Mouse (Mus musculus) G1E (cell line): ENCODE results near the gene Sparcl1. TPM values are rescaled to one million over a fixed set of nuclear protein-coding genes. Genes with fewer than 3 reads are reported as not detected.

ENCODE experiments used
- ATAC-seq: 2 replicates; pipeline ENCODE4 v1.8.0; 2016; ENCODE audit warnings: mild to moderate bottlenecking; ENCODE audit not compliant: insufficient number of reproducible peaks, poor library complexity, low FRiP score, severe bottlenecking; ENCODE audit errors: extremely low read depth
- DNase-seq: peaks from one replicate; pipeline ENCODE4 v3.0.0; 2012; ENCODE audit warnings: low spot score
- H3K27me3 ChIP-seq: 2 replicates; pipeline ENCODE4 v1.6.1; 2012; ENCODE audit warnings: mild to moderate bottlenecking, low read length, inconsistent platforms; ENCODE audit not compliant: insufficient read depth
- H3K36me3 ChIP-seq: replicated peaks from 2 replicates; pipeline ENCODE3; 2012; ENCODE audit warnings: mild to moderate bottlenecking, inconsistent platforms
- H3K4me1 ChIP-seq: 2 replicates; pipeline ENCODE4 v1.6.1; 2012; ENCODE audit warnings: low read depth, low read length, inconsistent platforms, mixed read lengths; ENCODE audit not compliant: insufficient read depth
- H3K4me3 ChIP-seq: 2 replicates; pipeline ENCODE4 v1.5.1; 2012; ENCODE audit warnings: low read depth, mild to moderate bottlenecking, inconsistent platforms, low read length, moderate library complexity, mixed read lengths
- H3K9me3 ChIP-seq: replicated peaks from 2 replicates; pipeline ENCODE4 v1.6.1; 2012; ENCODE audit warnings: inconsistent platforms
- CTCF ChIP-seq: IDR thresholded peaks from 2 replicates; pipeline ENCODE4 v1.5.1; 2012; ENCODE audit warnings: low read depth, low read length, inconsistent platforms, mixed read lengths
- GATA1 ChIP-seq: IDR thresholded peaks from 2 replicates; pipeline ENCODE4 v1.6.1; 2012; ENCODE audit warnings: borderline replicate concordance, low read length, inconsistent platforms, mixed read lengths
- GATA2 ChIP-seq: IDR thresholded peaks from 2 replicates; pipeline ENCODE4 v1.6.1; 2012; ENCODE audit warnings: low read depth, low read length, inconsistent platforms, borderline replicate concordance
- POLR2AphosphoS5 ChIP-seq: IDR thresholded peaks from 2 replicates; pipeline ENCODE4 v1.6.1; 2012; ENCODE audit warnings: low read depth, low read length, inconsistent platforms; ENCODE audit not compliant: insufficient replicate concordance
- TAL1 ChIP-seq: conservative IDR thresholded peaks from 2 replicates; pipeline ENCODE4 v1.6.1; 2012; ENCODE audit warnings: low read depth, low read length, inconsistent platforms, mixed read lengths
- polyA plus RNA-seq: library from polyadenylated mRNA; stranded (reverse); fragments of >175 nt; gene quantifications from 2 replicates; pipeline ENCODE4 v1.2.3, GENCODE M21; 2012
- total RNA-seq, 2 experiments: library from RNA; stranded (forward) in 1 of 2; stranded (reverse) in 1 of 2; fragments of 200-1000 nt in 1 of 2; fragments of >200 nt in 1 of 2; fragmentation: Nextera tagmentation in 1 of 2; gene quantifications; 2 replicates each; pipeline ENCODE4 v1.2.3; 2014 to 2017

Sparcl1 gene
- total and polyA plus RNA-seq, 3 experiments: not detected

DNA sequence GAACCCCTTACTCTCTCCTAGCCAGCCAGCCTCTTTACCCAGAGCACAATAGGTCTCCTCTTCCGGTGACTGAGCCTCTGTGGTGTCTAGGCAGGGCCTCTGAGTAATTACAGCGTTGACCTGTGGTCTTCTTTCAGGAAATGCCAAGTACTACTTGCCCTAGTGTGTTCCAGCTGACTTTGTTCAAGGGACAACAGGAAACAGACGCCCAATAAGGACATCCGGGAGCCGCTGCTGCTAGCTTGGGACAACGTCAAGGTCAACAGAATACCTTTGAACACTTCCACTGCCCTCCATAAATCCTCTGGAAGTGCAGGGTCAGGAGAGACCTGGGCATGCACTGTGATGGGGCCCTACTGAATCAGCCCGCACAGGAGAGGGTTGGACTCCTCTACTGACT is 35.8 kb upstream of the Sparcl1 start:
- no peaks in the 10 kb centered on the region for H3K36me3 ChIP-seq
- H3K4me3 ChIP-seq: no peak overlapping the region
- ATAC-seq: no peak

DNA sequence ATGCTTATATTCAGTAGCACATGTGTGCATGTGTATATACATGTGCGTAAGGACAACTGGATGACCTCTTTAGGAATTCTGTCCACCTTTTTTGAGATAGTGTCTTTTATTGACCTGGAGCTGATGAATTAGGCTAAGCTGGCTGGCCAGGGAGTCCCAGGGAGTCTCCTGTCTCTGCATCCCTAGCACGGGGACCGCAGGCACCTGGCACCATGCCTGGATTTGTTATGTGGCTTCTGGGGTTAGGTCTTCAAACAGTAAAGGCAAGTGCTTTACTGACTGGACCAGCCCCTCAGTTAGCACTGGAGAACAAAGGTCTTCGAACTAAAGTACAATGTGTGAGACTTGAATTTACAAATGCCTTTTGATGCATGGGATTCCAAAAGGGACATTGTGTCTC is 30.5 kb upstream of the Sparcl1 start:
- TF ChIP-seq POLR2AphosphoS5 (no peak), GATA1 (no peak), GATA2 (no peak), CTCF (no peak), TAL1 (no peak)
- DNase-seq (no peak), ATAC-seq (no peak)
- Histone ChIP-seq H3K4me1 (no peaks in the 10 kb centered on the region), H3K36me3 (no peaks in the 10 kb centered on the region), H3K4me3 (no peak overlapping the region), H3K27me3 (no peaks in the 10 kb centered on the region), H3K9me3 (peaks cover 34% of the 10 kb centered on the region)

More for the DNA sequence above, 35.8 kb upstream of the Sparcl1 start:
- Histone ChIP-seq H3K27me3 (no peaks in the 10 kb centered on the region), H3K4me1 (no peaks in the 10 kb centered on the region), H3K9me3 (peaks cover 29% of the 10 kb centered on the region)
- no peak for TF ChIP-seq TAL1
- no peak for TF ChIP-seq CTCF
- no peak for TF ChIP-seq POLR2AphosphoS5
- no peak for TF ChIP-seq GATA2
- no peak for TF ChIP-seq GATA1
- DNase-seq: no peak

DNA sequence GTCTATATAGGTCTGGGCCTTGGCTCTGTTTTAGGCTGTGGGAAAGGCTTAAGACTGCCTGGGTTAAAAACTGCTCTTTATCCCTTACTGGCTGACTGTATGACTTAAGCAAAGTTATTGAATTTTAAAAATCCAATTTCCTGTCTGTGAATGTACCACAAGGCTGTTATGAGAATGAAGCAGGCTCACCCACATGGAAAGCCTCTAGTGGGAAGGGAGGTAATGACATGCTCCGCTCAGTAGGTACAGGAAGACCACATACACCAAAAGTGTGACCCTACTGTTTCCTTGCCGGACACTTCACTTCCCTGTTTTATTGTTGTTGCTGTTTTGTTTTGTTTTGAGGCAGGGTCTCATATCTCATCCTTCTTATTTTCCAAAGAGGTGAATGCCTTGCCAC is 27.5 kb upstream of the Sparcl1 start:
- no peak overlapping the region for H3K4me3 ChIP-seq
- H3K36me3 ChIP-seq: no peaks in the 10 kb centered on the region
- ATAC-seq (no peak), DNase-seq (no peak)
- TF ChIP-seq TAL1 (no peak), CTCF (no peak), GATA1 (no peak), POLR2AphosphoS5 (no peak), GATA2 (no peak)
- H3K4me1 ChIP-seq: no peaks in the 10 kb centered on the region
- no peaks in the 10 kb centered on the region for H3K27me3 ChIP-seq
- H3K9me3 ChIP-seq: peaks cover 33% of the 10 kb centered on the region

DNA sequence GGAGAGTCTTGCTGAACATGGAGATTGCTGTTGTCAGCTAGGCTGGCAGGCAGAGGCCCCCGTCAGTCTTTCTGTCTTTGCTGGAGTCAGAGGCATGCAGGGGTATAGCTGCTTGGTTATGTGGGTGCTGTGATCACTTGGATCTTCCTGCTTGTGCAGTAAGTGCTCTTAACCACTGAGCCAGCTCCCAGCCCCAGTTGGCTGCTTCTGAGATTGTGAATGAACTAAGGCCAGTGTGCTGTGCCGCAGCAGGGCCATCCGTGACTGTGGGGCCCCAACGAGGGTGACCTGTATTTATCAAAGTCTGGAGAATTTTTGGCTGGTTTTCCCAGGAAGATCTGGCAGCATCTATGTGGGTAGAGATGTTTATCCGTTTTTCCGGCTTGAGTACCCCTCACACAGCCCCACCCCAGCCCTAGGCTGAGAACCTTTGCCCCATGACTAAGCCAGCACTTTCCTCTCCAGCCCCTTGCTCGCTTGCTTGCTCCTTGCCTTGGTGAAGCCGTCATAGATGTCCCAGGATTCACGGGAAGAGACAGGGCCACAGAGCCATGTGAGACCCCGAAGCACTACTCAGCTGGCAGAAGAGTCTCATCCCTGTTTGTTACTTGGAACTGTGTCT is 24.5 kb upstream of the Sparcl1 start:
- no peak overlapping the region for H3K4me3 ChIP-seq
- H3K9me3 ChIP-seq: peaks cover 18% of the 10 kb centered on the region
- ATAC-seq: no peak
- no peak for DNase-seq
- no peaks in the 10 kb centered on the region for H3K27me3 ChIP-seq
- H3K36me3 ChIP-seq: no peaks in the 10 kb centered on the region
- TF ChIP-seq CTCF (no peak), GATA1 (no peak), POLR2AphosphoS5 (no peak), GATA2 (no peak), TAL1 (no peak)
- H3K4me1 ChIP-seq: no peaks in the 10 kb centered on the region

DNA sequence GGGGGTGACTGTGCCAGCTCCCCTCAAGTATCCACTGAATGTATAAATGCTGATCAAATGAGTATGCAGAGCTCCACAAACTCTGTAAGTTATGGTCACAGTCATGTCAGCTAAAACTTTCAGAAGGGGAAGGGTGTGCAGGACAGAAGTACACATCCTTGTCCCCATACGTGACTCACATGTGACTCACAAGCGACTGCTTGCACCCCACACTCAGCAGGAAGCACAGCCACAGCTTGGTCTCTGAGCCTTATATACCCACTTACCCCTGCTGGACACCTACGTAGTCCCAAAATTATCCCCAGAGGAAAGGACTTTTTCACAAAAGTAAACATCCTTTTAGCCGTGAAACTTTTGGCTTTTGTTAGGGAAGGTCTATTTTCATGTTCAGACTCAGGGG is 20.2 kb upstream of the Sparcl1 start:
- Histone ChIP-seq H3K9me3 (peaks cover 7% of the 10 kb centered on the region), H3K4me1 (no peaks in the 10 kb centered on the region), H3K27me3 (no peaks in the 10 kb centered on the region), H3K36me3 (no peaks in the 10 kb centered on the region), H3K4me3 (no peak overlapping the region)
- DNase-seq (no peak), ATAC-seq (no peak)
- TF ChIP-seq POLR2AphosphoS5 (no peak), GATA1 (no peak), TAL1 (no peak), CTCF (no peak), GATA2 (no peak)

DNA sequence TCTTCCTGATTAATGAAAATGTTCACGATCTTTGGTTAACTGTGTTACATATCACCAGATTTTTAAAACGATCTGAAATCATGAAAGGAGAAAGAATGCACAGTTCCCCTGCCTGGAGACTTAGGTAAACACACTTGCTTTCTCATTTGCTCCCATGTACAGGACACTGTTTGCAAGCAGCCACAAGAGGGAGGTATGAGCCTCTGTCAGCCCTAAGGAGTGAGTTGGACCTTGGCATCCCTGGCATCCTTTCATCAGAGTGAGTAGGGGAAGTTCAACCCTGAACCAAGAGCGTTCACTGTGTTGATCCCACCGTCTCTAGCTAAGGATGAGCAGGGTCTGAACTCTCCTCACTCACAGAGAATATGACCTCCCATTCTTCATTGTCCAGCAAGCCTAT is 18.0 kb upstream of the Sparcl1 start:
- Histone ChIP-seq H3K36me3 (no peaks in the 10 kb centered on the region), H3K4me3 (no peak overlapping the region), H3K27me3 (no peaks in the 10 kb centered on the region), H3K4me1 (no peaks in the 10 kb centered on the region), H3K9me3 (peaks cover 13% of the 10 kb centered on the region)
- no peak for DNase-seq
- no peak for TF ChIP-seq GATA2
- TF ChIP-seq TAL1: no peak
- TF ChIP-seq GATA1: no peak
- TF ChIP-seq POLR2AphosphoS5: no peak
- no peak for TF ChIP-seq CTCF
- ATAC-seq: no peak
